Mouse (Mus musculus): ENCODE results near the gene Fgfr2.

- TF ChIP-seq CTCF (conservative IDR thresholded peaks at IDR 0.05; ENCODE audit: low read length) (no peak), NANOG (IDR thresholded peaks at IDR 0.05; ENCODE audit: borderline replicate concordance, low read length) (no peak)
Observed at GRCm38 (mm10) chr7:131345856-131346541, 1777.2 kb downstream of the Fgfr2 start.

Measured in E14TG2a.4 (cell line).